Mouse (Mus musculus) G1E (cell line): ENCODE measurements at regions not wholly inside any gene's neighbourhood (a gene's known extent, or its start where the extent isn't known, plus 50 kb on each side); places are given as distances from the start of the nearest gene placed in this dataset.

Source experiments
- CTCF ChIP-seq: IDR thresholded peaks from 2 replicates; pipeline ENCODE4 v1.5.1; 2012; ENCODE audit warnings: low read depth, low read length, inconsistent platforms, mixed read lengths
- GATA1 ChIP-seq: IDR thresholded peaks from 2 replicates; pipeline ENCODE4 v1.6.1; 2012; ENCODE audit warnings: borderline replicate concordance, low read length, inconsistent platforms, mixed read lengths

DNA sequence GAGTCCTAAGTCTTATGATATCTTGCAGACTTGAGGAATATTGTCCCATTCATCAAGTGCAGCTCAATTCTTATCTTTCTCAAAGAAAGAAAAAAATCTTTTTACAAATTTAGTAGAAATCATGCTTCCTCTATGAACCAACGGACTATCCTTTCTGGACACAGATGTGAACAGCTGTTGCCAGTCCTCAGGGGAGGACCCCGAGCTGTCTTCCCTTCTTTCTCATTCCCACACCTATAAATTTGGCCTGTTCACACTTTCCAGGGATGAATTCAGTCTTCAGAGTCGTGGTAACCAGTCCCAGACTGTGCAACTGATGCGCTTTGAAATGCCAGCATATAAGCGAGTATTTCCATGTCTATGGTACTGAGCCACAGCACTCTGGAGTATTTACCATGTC is 214.2 kb upstream of the Pde3a start:
- no peak for TF ChIP-seq CTCF
- TF ChIP-seq GATA1: no peak
